Mouse (Mus musculus): ENCODE measurements at regions not wholly inside any gene's neighbourhood (a gene's known extent, or its start where the extent isn't known, plus 50 kb on each side); places are given as distances from the start of the nearest gene placed in this dataset.

GRCm38 (mm10) chr6:14094907-14095306 lies 223.6 kb upstream of the 2610001J05Rik start:
- TF ChIP-seq CTCF (IDR thresholded peaks at IDR 0.05; ENCODE audit: control insufficient read depth, insufficient read depth, low read length): no peak
- TF ChIP-seq POLR2A (IDR thresholded peaks at IDR 0.05; ENCODE audit: borderline replicate concordance, control insufficient read depth, low read depth, low read length): no peak

All from bone marrow, adult 2 months (tissue).